Mouse (Mus musculus): ENCODE data around the gene Dmkn. TPM values are rescaled to one million over a fixed set of nuclear protein-coding genes. Genes with fewer than 3 reads are reported as not detected.

Dmkn gene
- polyA plus RNA-seq, 1 experiment from 2014 or later, result not detected

GRCm38 (mm10) chr7:30787377-30788022 is 23.9 kb downstream of the Dmkn start, which contains the start of gene Krtdap:
Gene Krtdap, plus strand, starts transcription at chr7:30787896.
- no peak within 1 kb of the TSS for H3K4me2 ChIP-seq (ENCODE audit: low read depth, low read length)
- H3K27ac ChIP-seq (replicated peaks; ENCODE audit: low read depth, low read length), result no peak within 1 kb of the TSS
- H3K4me1 ChIP-seq (ENCODE audit: control insufficient read depth, insufficient read depth, low read length), result no peaks in the 10 kb centered on the region
- no peaks in the 10 kb centered on the region for H3K9me3 ChIP-seq (replicated peaks; ENCODE audit: control insufficient read depth, low read length)
- WGBS, result 43% methylated on average over 15 of the region's 15 CpGs
- no peak for ATAC-seq (replicated peaks; ENCODE audit: insufficient number of reproducible peaks, low FRiP score, low TSS enrichment, low read depth)
- no peak within 1 kb of the TSS for H3K9ac ChIP-seq (replicated peaks; ENCODE audit: low read length)
- no peak for DNase-seq (ENCODE audit: low spot score)
- no peaks in the 10 kb centered on the region for H3K36me3 ChIP-seq (replicated peaks; ENCODE audit: control insufficient read depth, insufficient read depth, low read depth, low read length)
- H3K27me3 ChIP-seq (ENCODE audit: control insufficient read depth, insufficient read depth, low read length), result no peaks in the 10 kb centered on the region
- H3K4me3 ChIP-seq (ENCODE audit: low read depth, low read length), result no peak within 1 kb of the TSS

GRCm38 (mm10) chr7:30790141-30790540 is 26.6 kb downstream of the Dmkn start:
- Histone ChIP-seq H3K4me3 (ENCODE audit: low read depth, low read length) (no peak overlapping the region), H3K36me3 (replicated peaks; ENCODE audit: control insufficient read depth, insufficient read depth, low read depth, low read length) (no peaks in the 10 kb centered on the region), H3K4me1 (ENCODE audit: control insufficient read depth, insufficient read depth, low read length) (no peaks in the 10 kb centered on the region), H3K4me2 (ENCODE audit: low read depth, low read length) (no peak overlapping the region), H3K27ac (replicated peaks; ENCODE audit: low read depth, low read length) (no peak overlapping the region), H3K9me3 (replicated peaks; ENCODE audit: control insufficient read depth, low read length) (no peaks in the 10 kb centered on the region), H3K9ac (replicated peaks; ENCODE audit: low read length) (no peak overlapping the region), H3K27me3 (ENCODE audit: control insufficient read depth, insufficient read depth, low read length) (no peaks in the 10 kb centered on the region)
- ATAC-seq (replicated peaks; ENCODE audit: insufficient number of reproducible peaks, low FRiP score, low TSS enrichment, low read depth), result no peak
- WGBS, result 80% methylated on average over 10 of the region's 10 CpGs
- no peak for DNase-seq (ENCODE audit: low spot score)

GRCm38 (mm10) chr7:30791921-30792320 is 28.4 kb downstream of the Dmkn start:
- Histone ChIP-seq H3K4me1 (ENCODE audit: control insufficient read depth, insufficient read depth, low read length) (no peaks in the 10 kb centered on the region), H3K4me2 (ENCODE audit: low read depth, low read length) (no peak overlapping the region), H3K27me3 (ENCODE audit: control insufficient read depth, insufficient read depth, low read length) (no peaks in the 10 kb centered on the region), H3K4me3 (ENCODE audit: low read depth, low read length) (no peak overlapping the region), H3K9me3 (replicated peaks; ENCODE audit: control insufficient read depth, low read length) (no peaks in the 10 kb centered on the region), H3K36me3 (replicated peaks; ENCODE audit: control insufficient read depth, insufficient read depth, low read depth, low read length) (no peaks in the 10 kb centered on the region), H3K9ac (replicated peaks; ENCODE audit: low read length) (no peak overlapping the region), H3K27ac (replicated peaks; ENCODE audit: low read depth, low read length) (no peak overlapping the region)
- 27% methylated on average over 9 of the region's 9 CpGs for WGBS
- ATAC-seq (replicated peaks; ENCODE audit: insufficient number of reproducible peaks, low FRiP score, low TSS enrichment, low read depth) (no peak), DNase-seq (ENCODE audit: low spot score) (no peak)

GRCm38 (mm10) chr7:30794921-30795320 is 31.4 kb downstream of the Dmkn start:
- no peak overlapping the region for H3K4me3 ChIP-seq (ENCODE audit: low read depth, low read length)
- H3K27ac ChIP-seq (replicated peaks; ENCODE audit: low read depth, low read length), result no peak overlapping the region
- H3K4me2 ChIP-seq (ENCODE audit: low read depth, low read length), result no peak overlapping the region
- no peaks in the 10 kb centered on the region for H3K27me3 ChIP-seq (ENCODE audit: control insufficient read depth, insufficient read depth, low read length)
- no peaks in the 10 kb centered on the region for H3K36me3 ChIP-seq (replicated peaks; ENCODE audit: control insufficient read depth, insufficient read depth, low read depth, low read length)
- H3K9me3 ChIP-seq (replicated peaks; ENCODE audit: control insufficient read depth, low read length), result no peaks in the 10 kb centered on the region
- DNase-seq (ENCODE audit: low spot score), result no peak
- no peaks in the 10 kb centered on the region for H3K4me1 ChIP-seq (ENCODE audit: control insufficient read depth, insufficient read depth, low read length)
- ATAC-seq (replicated peaks; ENCODE audit: insufficient number of reproducible peaks, low FRiP score, low TSS enrichment, low read depth), result no peak
- no peak overlapping the region for H3K9ac ChIP-seq (replicated peaks; ENCODE audit: low read length)

- Histone ChIP-seq H3K4me3 (ENCODE audit: low read depth, low read length) (no peak overlapping the region), H3K27me3 (ENCODE audit: control insufficient read depth, insufficient read depth, low read length) (no peaks in the 10 kb centered on the region), H3K36me3 (replicated peaks; ENCODE audit: control insufficient read depth, insufficient read depth, low read depth, low read length) (no peaks in the 10 kb centered on the region), H3K4me2 (ENCODE audit: low read depth, low read length) (no peak overlapping the region), H3K9ac (replicated peaks; ENCODE audit: low read length) (no peak overlapping the region), H3K9me3 (replicated peaks; ENCODE audit: control insufficient read depth, low read length) (no peaks in the 10 kb centered on the region), H3K27ac (replicated peaks; ENCODE audit: low read depth, low read length) (no peak overlapping the region), H3K4me1 (ENCODE audit: control insufficient read depth, insufficient read depth, low read length) (no peaks in the 10 kb centered on the region)
- DNase-seq (ENCODE audit: low spot score), result no peak
- WGBS, result 69% methylated on average over 1 of the region's 1 CpGs
- no peak for ATAC-seq (replicated peaks; ENCODE audit: insufficient number of reproducible peaks, low FRiP score, low TSS enrichment, low read depth)
Measured at GRCm38 (mm10) chr7:30796790-30797189, 33.2 kb downstream of the Dmkn start.

- Histone ChIP-seq H3K4me3 (ENCODE audit: low read depth, low read length) (no peak overlapping the region), H3K36me3 (replicated peaks; ENCODE audit: control insufficient read depth, insufficient read depth, low read depth, low read length) (no peaks in the 10 kb centered on the region), H3K27ac (replicated peaks; ENCODE audit: low read depth, low read length) (no peak overlapping the region), H3K9me3 (replicated peaks; ENCODE audit: control insufficient read depth, low read length) (no peaks in the 10 kb centered on the region), H3K4me1 (ENCODE audit: control insufficient read depth, insufficient read depth, low read length) (no peaks in the 10 kb centered on the region), H3K4me2 (ENCODE audit: low read depth, low read length) (no peak overlapping the region), H3K9ac (replicated peaks; ENCODE audit: low read length) (no peak overlapping the region), H3K27me3 (ENCODE audit: control insufficient read depth, insufficient read depth, low read length) (no peaks in the 10 kb centered on the region)
- DNase-seq (ENCODE audit: low spot score), result no peak
- no peak for ATAC-seq (replicated peaks; ENCODE audit: insufficient number of reproducible peaks, low FRiP score, low TSS enrichment, low read depth)
Measured at GRCm38 (mm10) chr7:30800653-30801052, 37.1 kb downstream of the Dmkn start.

- Histone ChIP-seq H3K36me3 (replicated peaks; ENCODE audit: control insufficient read depth, insufficient read depth, low read depth, low read length) (no peaks in the 10 kb centered on the region), H3K27me3 (ENCODE audit: control insufficient read depth, insufficient read depth, low read length) (no peaks in the 10 kb centered on the region), H3K27ac (replicated peaks; ENCODE audit: low read depth, low read length) (no peak overlapping the region), H3K4me1 (ENCODE audit: control insufficient read depth, insufficient read depth, low read length) (no peaks in the 10 kb centered on the region), H3K9me3 (replicated peaks; ENCODE audit: control insufficient read depth, low read length) (no peaks in the 10 kb centered on the region), H3K4me2 (ENCODE audit: low read depth, low read length) (no peak overlapping the region), H3K4me3 (ENCODE audit: low read depth, low read length) (no peak overlapping the region), H3K9ac (replicated peaks; ENCODE audit: low read length) (no peak overlapping the region)
- DNase-seq (ENCODE audit: low spot score) (no peak), ATAC-seq (replicated peaks; ENCODE audit: insufficient number of reproducible peaks, low FRiP score, low TSS enrichment, low read depth) (no peak)
- 96% methylated on average over 3 of the region's 3 CpGs for WGBS
Measured at GRCm38 (mm10) chr7:30803256-30803655, 39.7 kb downstream of the Dmkn start.

- Histone ChIP-seq H3K9ac (replicated peaks; ENCODE audit: low read length) (no peak overlapping the region), H3K36me3 (replicated peaks; ENCODE audit: control insufficient read depth, insufficient read depth, low read depth, low read length) (no peaks in the 10 kb centered on the region), H3K4me3 (ENCODE audit: low read depth, low read length) (no peak overlapping the region), H3K9me3 (replicated peaks; ENCODE audit: control insufficient read depth, low read length) (no peaks in the 10 kb centered on the region), H3K27me3 (ENCODE audit: control insufficient read depth, insufficient read depth, low read length) (no peaks in the 10 kb centered on the region), H3K4me2 (ENCODE audit: low read depth, low read length) (no peak overlapping the region), H3K27ac (replicated peaks; ENCODE audit: low read depth, low read length) (no peak overlapping the region), H3K4me1 (ENCODE audit: control insufficient read depth, insufficient read depth, low read length) (no peaks in the 10 kb centered on the region)
- ATAC-seq (replicated peaks; ENCODE audit: insufficient number of reproducible peaks, low FRiP score, low TSS enrichment, low read depth), result no peak
- WGBS, result 85% methylated on average over 9 of the region's 9 CpGs
- DNase-seq (ENCODE audit: low spot score), result no peak
Measured at GRCm38 (mm10) chr7:30804026-30804715, 40.6 kb downstream of the Dmkn start.

Data from embryonic facial prominence, embryonic 11.5 days (tissue).